In the genomic region with DNA sequence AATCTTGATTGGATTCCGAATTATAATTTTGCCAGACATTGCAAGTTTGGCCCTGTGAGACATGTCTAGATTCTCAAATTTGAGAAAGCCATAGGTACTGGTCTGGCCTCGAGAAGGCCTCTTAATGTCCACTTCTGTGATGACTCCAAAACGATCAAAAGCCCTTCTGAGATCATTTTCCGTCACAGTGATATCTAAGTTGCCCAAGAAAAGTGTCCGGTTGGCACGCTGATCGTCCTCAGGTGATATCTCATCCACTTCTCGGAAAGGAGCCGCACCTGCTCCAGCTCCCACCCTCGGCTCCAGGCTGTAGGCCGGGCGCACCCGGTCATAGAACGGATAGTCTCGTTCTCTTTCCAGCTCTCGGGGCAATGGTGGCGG, we compare ENCODE assay signal across 9 mouse cellular contexts. TPM values are rescaled to one million over a fixed set of nuclear protein-coding genes. Genes with fewer than 3 reads are reported as not detected.
DNase-seq lines count a peak whose midpoint lies in the region; ATAC-seq and TF ChIP-seq lines count a peak whose summit lies in the region.
"Had no signal": no experiment of that assay in that cellular context is flagged by ENCODE, and none has a peak within 500 bp of the region (broad histone marks: within the 10 kb centered on the region; RNA-seq: fewer than 3 reads in every experiment).

No protein-coding gene starts in this region.

- no peaks in the 10 kb centered on the region for H3K27me3 ChIP-seq in heart, embryonic 11.5 days (ENCODE audit: control insufficient read depth, insufficient read depth, low read length)
- H3K27me3 ChIP-seq in ES-Bruce4 (ENCODE audit: control insufficient read depth, insufficient read depth, low read length, poor library complexity, severe bottlenecking): no peaks in the 10 kb centered on the region
- no peaks in the 10 kb centered on the region for H3K27me3 ChIP-seq in forebrain, embryonic 14.5 days (replicated peaks; ENCODE audit: control insufficient read depth, insufficient read depth, low read length)
- no peaks in the 10 kb centered on the region for H3K27me3 ChIP-seq in liver, embryonic 15.5 days

- no peak for TF ChIP-seq POLR2A in ES-Bruce4 (IDR thresholded peaks at IDR 0.05; ENCODE audit: insufficient read depth, low read length)

- H3K4me3 ChIP-seq in heart, embryonic 11.5 days (ENCODE audit: low read depth, low read length): peak overlapping the region; percentile 86
- H3K4me3 ChIP-seq in ES-Bruce4 (ENCODE audit: low read depth, low read length): peak overlapping the region; percentile 97
- H3K4me3 ChIP-seq in forebrain, embryonic 14.5 days (ENCODE audit: low read depth, low read length): peak overlapping the region; percentile 96
- H3K4me3 ChIP-seq in liver, embryonic 15.5 days (replicated peaks): peak overlapping the region; percentile 97

- TF ChIP-seq CTCF in ES-Bruce4 (IDR thresholded peaks at IDR 0.05; ENCODE audit: low read depth, low read length): no peak

- H3K27ac ChIP-seq in heart, embryonic 11.5 days (ENCODE audit: low read depth, low read length): peak overlapping the region; percentile 95
- no peak overlapping the region for H3K27ac ChIP-seq in ES-Bruce4 (ENCODE audit: insufficient read depth, low read length)
- no peak overlapping the region; the same call in 1 of the 2 replicates for H3K27ac ChIP-seq in forebrain, embryonic 14.5 days (ENCODE audit: low read depth, low read length)
- peak overlapping the region; percentile 91 for H3K27ac ChIP-seq in liver, embryonic 15.5 days (replicated peaks)

- DNase-seq in heart, adult 8-10 months (ENCODE audit: low spot score): no peak
- no peak for DNase-seq in forebrain, embryonic 14.5 days (ENCODE audit: low spot score)
- no peak for DNase-seq in yolk sac, embryonic 10.5 days (ENCODE audit: low spot score)
- no peak for DNase-seq in left cerebral cortex, postnatal 14 days (ENCODE audit: low spot score in 2 of 2)
- DNase-seq in layer of hippocampus, adult 9-11 months: no peak

- H3K4me1 ChIP-seq in heart, embryonic 11.5 days (ENCODE audit: control insufficient read depth, insufficient read depth, low read length): peaks cover 19% of the 10 kb centered on the region
- no peaks in the 10 kb centered on the region for H3K4me1 ChIP-seq in ES-Bruce4 (ENCODE audit: control insufficient read depth, insufficient read depth, low read length)
- peaks cover 21% of the 10 kb centered on the region for H3K4me1 ChIP-seq in forebrain, embryonic 14.5 days (ENCODE audit: control insufficient read depth, insufficient read depth, low read length)
- peaks cover 33% of the 10 kb centered on the region for H3K4me1 ChIP-seq in liver, embryonic 15.5 days (replicated peaks)

- TF ChIP-seq EP300 in ES-Bruce4 (IDR thresholded peaks at IDR 0.05; ENCODE audit: insufficient read depth, low read depth, low read length): no peak

- peak overlapping the region; percentile 97 for H3K4me2 ChIP-seq in heart, embryonic 11.5 days
- H3K4me2 ChIP-seq in forebrain, embryonic 14.5 days (ENCODE audit: low read length): peak overlapping the region; percentile 84
- peak overlapping the region; percentile 86 for H3K4me2 ChIP-seq in liver, embryonic 15.5 days

- intact Hi-C loops in left cerebral cortex, postnatal 14 days (cut with DNase I): loop anchor here (5.0 kb wide), 3 partner anchors 39 to 294 kb away; a partner anchor contains a TSS

- WGBS in heart, embryonic 11.5 days (ENCODE audit: insufficient replicate concordance): 22% methylated on average over 17 of the region's 17 CpGs
- WGBS in forebrain, embryonic 14.5 days: 23% methylated on average over 17 of the region's 17 CpGs
- 11% methylated on average over 17 of the region's 17 CpGs for WGBS in liver, embryonic 15.5 days (ENCODE audit: insufficient replicate concordance)

- H3K36me3 ChIP-seq in heart, embryonic 11.5 days (ENCODE audit: control insufficient read depth, insufficient read depth, low read length): peaks cover 11% of the 10 kb centered on the region
- H3K36me3 ChIP-seq in ES-Bruce4 (ENCODE audit: control insufficient read depth, insufficient read depth, low read length, poor library complexity, severe bottlenecking): peaks cover 30% of the 10 kb centered on the region
- peaks cover 24% of the 10 kb centered on the region for H3K36me3 ChIP-seq in forebrain, embryonic 14.5 days (ENCODE audit: control insufficient read depth, insufficient read depth, low read length)
- peaks cover 32% of the 10 kb centered on the region for H3K36me3 ChIP-seq in liver, embryonic 15.5 days (replicated peaks)

- no peak for ATAC-seq in heart, embryonic 11.5 days (replicated peaks; ENCODE audit: insufficient number of reproducible peaks, low FRiP score, low TSS enrichment)
- ATAC-seq in forebrain, embryonic 14.5 days: no peak
- ATAC-seq in liver, embryonic 15.5 days (ENCODE audit: insufficient read depth): no peak

- no peaks in the 10 kb centered on the region for H3K9me3 ChIP-seq in heart, embryonic 11.5 days (replicated peaks; ENCODE audit: control insufficient read depth, low read length)
- H3K9me3 ChIP-seq in ES-Bruce4 (replicated peaks; ENCODE audit: control insufficient read depth, insufficient read depth, low read length, poor library complexity, severe bottlenecking): no peaks in the 10 kb centered on the region
- H3K9me3 ChIP-seq in forebrain, embryonic 14.5 days (replicated peaks; ENCODE audit: control insufficient read depth, low read length): no peaks in the 10 kb centered on the region
- no peaks in the 10 kb centered on the region for H3K9me3 ChIP-seq in liver, embryonic 15.5 days (replicated peaks)

- peak overlapping the region; percentile 97 for H3K9ac ChIP-seq in heart, embryonic 11.5 days (ENCODE audit: low read depth, low read length)
- H3K9ac ChIP-seq in ES-Bruce4 (ENCODE audit: low read depth, poor library complexity, severe bottlenecking): peak overlapping the region; percentile 96
- peak overlapping the region; percentile 86 for H3K9ac ChIP-seq in forebrain, embryonic 14.5 days (ENCODE audit: low read length)
- peak overlapping the region; percentile 91 for H3K9ac ChIP-seq in liver, embryonic 15.5 days

RNA-seq across cellular contexts. Expression of a gene that starts 1.7 kb away (rescaled TPM):
- polyA plus RNA-seq in heart, embryonic 11.5 days (2014; fragmentation: Nextera tagmentation; extraction: Ambion mirVana): 13.6 and 14.1 TPM in 2 replicates
- total RNA-seq in heart, adult 8-10 months (2022): 10 to 100 TPM; 21.6 to 23.9 (median 22.4) TPM
- 51.7 and 53.0 TPM in 2 replicates for polyA plus RNA-seq in ES-Bruce4 (2011; ENCODE audit: insufficient read depth, insufficient read length, low read depth, missing spikeins)
- polyA plus RNA-seq in forebrain, embryonic 14.5 days (2014; fragmentation: Nextera tagmentation; extraction: Ambion mirVana): 9.1 and 10.2 TPM in 2 replicates
- polyA plus RNA-seq in liver, embryonic 15.5 days (2015; fragmentation: Nextera tagmentation; extraction: Ambion mirVana): 8.3 and 8.5 TPM in 2 replicates
- 10 to 100 TPM; 24.5 to 24.6 TPM for total RNA-seq in left cerebral cortex, postnatal 14 days (2021)

RNA-seq across cellular contexts. Expression of a gene that starts 40.7 kb away (rescaled TPM):
- 1.5 and 3.0 TPM in 2 replicates for polyA plus RNA-seq in heart, embryonic 11.5 days (2014; fragmentation: Nextera tagmentation; extraction: Ambion mirVana)
- under 1 TPM; 0.19 to 0.81 (median 0.44) TPM for total RNA-seq in heart, adult 8-10 months (2022)
- 0.64 and 0.88 TPM in 2 replicates for polyA plus RNA-seq in ES-Bruce4 (2011; ENCODE audit: insufficient read depth, insufficient read length, low read depth, missing spikeins)
- polyA plus RNA-seq in forebrain, embryonic 14.5 days (2014; fragmentation: Nextera tagmentation; extraction: Ambion mirVana): 2.2 and 2.6 TPM in 2 replicates
- 0.50 and 0.52 TPM in 2 replicates for polyA plus RNA-seq in liver, embryonic 15.5 days (2015; fragmentation: Nextera tagmentation; extraction: Ambion mirVana)
- 1 to 10 TPM; 2.4 to 2.7 TPM for total RNA-seq in left cerebral cortex, postnatal 14 days (2021)
- total RNA-seq: neutrophil, adult 5-6 weeks had no signal

RNA-seq across cellular contexts. Expression of a gene that starts 53.1 kb away (rescaled TPM):
- 153 and 156 TPM in 2 replicates for polyA plus RNA-seq in heart, embryonic 11.5 days (2014; fragmentation: Nextera tagmentation; extraction: Ambion mirVana)
- 10 to 100 TPM; 64.5 to 71.1 (median 67.1) TPM for total RNA-seq in heart, adult 8-10 months (2022)
- 67.6 and 78.6 TPM in 2 replicates for polyA plus RNA-seq in ES-Bruce4 (2011; ENCODE audit: insufficient read depth, insufficient read length, low read depth, missing spikeins)
- 242 and 292 TPM in 2 replicates for polyA plus RNA-seq in forebrain, embryonic 14.5 days (2014; fragmentation: Nextera tagmentation; extraction: Ambion mirVana)
- 89.7 and 93.8 TPM in 2 replicates for polyA plus RNA-seq in liver, embryonic 15.5 days (2015; fragmentation: Nextera tagmentation; extraction: Ambion mirVana)
- 10 to 100 TPM; 64.9 to 65.7 TPM for total RNA-seq in left cerebral cortex, postnatal 14 days (2021)

Comparison
In these comparisons a context has a peak if more than half of its experiments do, and no peak if none do; other contexts are left out.
1. H3K27ac ChIP-seq: peak in heart, embryonic 11.5 days (single experiment) and liver, embryonic 15.5 days (single experiment); none in ES-Bruce4 (single experiment) and forebrain, embryonic 14.5 days (single experiment).
2. Peak in every context shown above with its lines, with median percentiles within 50 percentile points of each other: H3K4me2 ChIP-seq, H3K4me3 ChIP-seq and H3K9ac ChIP-seq.